In the genomic region with DNA sequence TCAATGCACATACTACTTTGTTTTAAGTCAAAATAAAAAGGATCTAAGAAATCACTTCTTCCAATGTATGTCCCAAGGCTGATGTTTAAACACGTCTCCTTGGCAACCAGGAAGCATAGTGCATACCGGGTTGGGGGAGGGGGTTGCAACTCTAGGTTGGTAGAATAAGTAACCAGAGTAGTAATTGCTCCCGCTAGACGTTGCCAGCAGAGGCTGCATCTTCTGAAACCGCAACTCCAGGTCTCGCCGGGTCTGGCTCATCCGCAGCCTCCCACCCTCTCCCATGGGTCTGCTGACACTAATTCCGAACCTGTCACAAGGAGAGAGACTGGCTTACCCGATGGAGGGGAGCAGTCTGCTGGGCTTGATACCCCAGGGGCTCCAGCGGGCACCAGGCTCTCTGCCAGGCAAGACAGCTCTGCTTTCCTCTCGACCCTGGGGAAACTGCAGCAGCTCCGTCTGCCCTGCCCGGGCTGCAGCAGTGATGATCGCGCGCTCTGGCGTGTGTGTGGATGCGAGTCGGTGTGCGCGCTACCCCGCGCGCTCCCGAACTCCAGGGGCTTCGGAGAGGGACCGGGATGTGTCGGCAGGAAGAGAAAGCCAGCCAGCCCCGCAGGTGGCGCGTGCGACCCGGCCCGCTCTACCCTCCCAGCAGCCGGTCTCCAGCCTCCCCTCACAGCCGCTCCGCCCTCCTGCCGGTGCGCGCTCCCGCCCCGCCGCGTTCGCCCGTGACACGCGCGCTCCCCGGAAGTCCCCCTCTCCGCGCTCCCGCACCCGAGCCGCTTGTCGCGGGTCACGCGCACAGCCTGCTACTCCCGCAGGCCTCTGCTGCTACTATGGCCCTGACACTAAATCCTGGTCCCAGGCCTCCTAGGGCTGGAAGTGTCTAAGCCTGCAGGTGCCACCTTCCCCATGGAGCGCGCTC, we compare ENCODE assay signal across 8 mouse cellular contexts. TPM values are rescaled to one million over a fixed set of nuclear protein-coding genes. Genes with fewer than 3 reads are reported as not detected.
DNase-seq lines count a peak whose midpoint lies in the region; ATAC-seq and TF ChIP-seq lines count a peak whose summit lies in the region.

A gene (minus strand): TSS at position 724 of the 925 bp plus-strand sequence.

- peak; percentile 13 for DNase-seq in 3134 (ENCODE audit: extremely low read depth, insufficient read length, low spot score)
- DNase-seq in brain, embryonic 14.5 days (ENCODE audit: low read depth), result peak; percentile 96
- peak; percentile 67 to 85 for DNase-seq in kidney, postnatal 36 days
- peak; percentile 49 for DNase-seq in ovary, postnatal 10 days (ENCODE audit: low spot score)
- peak; percentile 53 to 68 for DNase-seq in thymus, postnatal 10 days (ENCODE audit: low spot score in 2 of 2)

- H3K36me3 ChIP-seq in forebrain, embryonic 12.5 days (replicated peaks), result no peaks in the 10 kb centered on the region
- H3K36me3 ChIP-seq in heart, embryonic 16.5 days (ENCODE audit: control insufficient read depth, insufficient read depth), result no peaks in the 10 kb centered on the region
- H3K36me3 ChIP-seq in liver, embryonic 16.5 days (ENCODE audit: control insufficient read depth, insufficient read depth), result no peaks in the 10 kb centered on the region

- TF ChIP-seq POLR2A in brain, embryonic 14.5 days (IDR thresholded peaks at IDR 0.05; ENCODE audit: borderline replicate concordance, extremely low read depth, insufficient read depth, insufficient read length, poor library complexity, severe bottlenecking), result peak; percentile 55

- H3K4me2 ChIP-seq in forebrain, embryonic 12.5 days, result peak within 1 kb of the TSS; percentile 79
- peak within 1 kb of the TSS; percentile 98 for H3K4me2 ChIP-seq in heart, embryonic 16.5 days (ENCODE audit: low read depth, low read length)
- H3K4me2 ChIP-seq in liver, embryonic 16.5 days (ENCODE audit: low read depth, low read length), result peak within 1 kb of the TSS; percentile 67

- peak; percentile 96 for ATAC-seq in forebrain, embryonic 12.5 days (ENCODE audit: low FRiP score)
- peak; percentile 89 for ATAC-seq in heart, embryonic 16.5 days (replicated peaks; ENCODE audit: extremely low read depth, insufficient read depth, low FRiP score)
- peak; percentile 54 for ATAC-seq in liver, embryonic 16.5 days (ENCODE audit: low read depth)

- H3K27me3 ChIP-seq in forebrain, embryonic 12.5 days, result no peaks in the 10 kb centered on the region
- no peaks in the 10 kb centered on the region for H3K27me3 ChIP-seq in heart, embryonic 16.5 days (ENCODE audit: control insufficient read depth, insufficient read depth, low read length)
- peaks cover 3% of the 10 kb centered on the region; the same call in 1 of the 2 replicates for H3K27me3 ChIP-seq in liver, embryonic 16.5 days (ENCODE audit: control insufficient read depth, insufficient read depth, low read depth, low read length)

- peak within 1 kb of the TSS; percentile 90 for H3K27ac ChIP-seq in forebrain, embryonic 12.5 days
- peak within 1 kb of the TSS; percentile 73 for H3K27ac ChIP-seq in heart, embryonic 16.5 days (ENCODE audit: low read length)
- H3K27ac ChIP-seq in liver, embryonic 16.5 days (ENCODE audit: low read length), result no peak within 1 kb of the TSS

- under 1% methylated on average over 63 of the region's 63 CpGs for WGBS in forebrain, embryonic 12.5 days
- under 1% methylated on average over 63 of the region's 63 CpGs for WGBS in heart, embryonic 16.5 days
- under 1% methylated on average over 63 of the region's 63 CpGs for WGBS in liver, embryonic 16.5 days (ENCODE audit: insufficient replicate concordance)

- H3K9me3 ChIP-seq in forebrain, embryonic 12.5 days, result no peaks in the 10 kb centered on the region
- no peaks in the 10 kb centered on the region for H3K9me3 ChIP-seq in heart, embryonic 16.5 days (replicated peaks; ENCODE audit: control insufficient read depth, low read length)
- H3K9me3 ChIP-seq in liver, embryonic 16.5 days (replicated peaks; ENCODE audit: control insufficient read depth, low read length), result no peaks in the 10 kb centered on the region

- peaks cover 15% of the 10 kb centered on the region for H3K4me1 ChIP-seq in forebrain, embryonic 12.5 days
- H3K4me1 ChIP-seq in heart, embryonic 16.5 days (ENCODE audit: control insufficient read depth, insufficient read depth, low read length), result no peaks in the 10 kb centered on the region; the same call in 1 of the 2 replicates
- no peaks in the 10 kb centered on the region for H3K4me1 ChIP-seq in liver, embryonic 16.5 days (ENCODE audit: control insufficient read depth, low read depth, low read length)

- TF ChIP-seq CTCF in brain, embryonic 14.5 days (IDR thresholded peaks at IDR 0.05; ENCODE audit: borderline replicate concordance, extremely low read depth, insufficient read depth, insufficient read length), result no peak

- peak within 1 kb of the TSS; percentile 60 for H3K4me3 ChIP-seq in forebrain, embryonic 12.5 days (replicated peaks)
- peak within 1 kb of the TSS; percentile 83 for H3K4me3 ChIP-seq in heart, embryonic 16.5 days (ENCODE audit: low read length)
- H3K4me3 ChIP-seq in liver, embryonic 16.5 days (ENCODE audit: low read depth, low read length), result peak within 1 kb of the TSS; percentile 55

- H3K9ac ChIP-seq in forebrain, embryonic 12.5 days, result peak within 1 kb of the TSS; percentile 74
- peak within 1 kb of the TSS; percentile 83 for H3K9ac ChIP-seq in heart, embryonic 16.5 days (ENCODE audit: low read length)
- 0 out of 2 replicates have a peak within 1 kb of the TSS, but pooled peaks have one; percentile 22 for H3K9ac ChIP-seq in liver, embryonic 16.5 days (ENCODE audit: low read depth, low read length)

RNA-seq across cellular contexts. Expression of the gene that starts here (rescaled TPM):
- 6.1 and 8.8 TPM in 2 replicates for polyA plus RNA-seq in brain, embryonic 14.5 days (2012; rRNA removed)
- polyA plus RNA-seq in forebrain, embryonic 12.5 days (2016; fragmentation: Nextera tagmentation; extraction: Ambion mirVana), result 10.5 and 11.6 TPM in 2 replicates
- 3.7 and 4.6 TPM in 2 replicates for polyA plus RNA-seq in heart, embryonic 16.5 days (2015; fragmentation: Nextera tagmentation; extraction: Ambion mirVana)
- 0.07 and 0.19 TPM in 2 replicates for polyA plus RNA-seq in liver, embryonic 16.5 days (2015; fragmentation: Nextera tagmentation; extraction: Ambion mirVana)

Comparison
In these comparisons a context has a peak if more than half of its experiments do, and no peak if none do; other contexts are left out.
1. Peak in ATAC-seq, H3K4me3 ChIP-seq, H3K9ac ChIP-seq and H3K4me2 ChIP-seq in liver, embryonic 16.5 days; RNA of the gene not detected or under 1 TPM.
2. DNase-seq: peak in every context shown above with its lines; median percentile 96 in brain, embryonic 14.5 days; 76 in kidney, postnatal 36 days; 60 in thymus, postnatal 10 days; 49 in ovary, postnatal 10 days; 13 in 3134.
3. H3K9ac ChIP-seq: peak in every context shown above with its lines; median percentile 83 in heart, embryonic 16.5 days; 74 in forebrain, embryonic 12.5 days; 22 in liver, embryonic 16.5 days.